Mouse (Mus musculus) cerebellum, adult (tissue): ENCODE data around the gene Sowaha.

Source experiments
- ATAC-seq: cut with Nextera tagmentation; 2 replicates; pipeline ENCODE4 v1.9.2; 2017; ENCODE audit warnings: mild to moderate bottlenecking, moderate library complexity, mixed read lengths; ENCODE audit not compliant: insufficient number of reproducible peaks, low FRiP score, low TSS enrichment

The Sowaha gene

DNA sequence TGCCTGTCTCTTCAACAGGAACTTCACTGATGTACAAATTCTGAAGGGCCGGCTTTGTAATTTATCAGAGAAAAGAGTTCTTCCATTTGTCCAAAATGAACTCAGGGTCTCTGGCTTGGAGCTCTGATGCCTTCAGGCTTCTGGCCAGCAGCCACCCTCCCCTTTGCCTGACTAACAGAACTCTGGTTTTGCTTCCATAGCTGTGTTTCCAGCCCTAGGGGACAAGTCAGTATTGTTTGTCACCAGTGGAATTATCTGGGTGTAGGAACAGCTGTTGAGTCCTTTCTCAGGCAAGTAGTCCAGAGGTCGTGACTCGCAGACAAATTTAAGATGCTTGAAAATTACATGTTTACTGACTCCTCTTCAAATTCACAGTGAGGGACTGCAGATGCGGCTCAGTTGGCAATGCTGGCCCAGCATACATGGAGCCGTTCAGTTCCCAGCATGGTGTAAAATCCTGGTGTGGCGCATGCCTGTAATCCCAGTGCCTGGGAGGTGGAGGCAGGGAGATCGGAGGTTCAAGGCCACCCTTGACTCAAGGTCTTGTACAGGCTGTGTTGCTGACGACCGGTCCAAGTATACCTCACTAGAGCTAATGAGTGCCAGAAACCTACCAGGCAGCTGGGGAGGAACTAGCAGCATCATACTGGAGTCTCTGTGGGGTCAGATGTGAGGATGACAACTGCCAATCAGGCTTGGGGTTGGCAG lies 27.2 kb upstream of the Sowaha start:
- ATAC-seq = no peak

GRCm38 (mm10) chr11:53505026-53505663 lies 25.1 kb upstream of the Sowaha start:
- ATAC-seq = peak; percentile 85

DNA sequence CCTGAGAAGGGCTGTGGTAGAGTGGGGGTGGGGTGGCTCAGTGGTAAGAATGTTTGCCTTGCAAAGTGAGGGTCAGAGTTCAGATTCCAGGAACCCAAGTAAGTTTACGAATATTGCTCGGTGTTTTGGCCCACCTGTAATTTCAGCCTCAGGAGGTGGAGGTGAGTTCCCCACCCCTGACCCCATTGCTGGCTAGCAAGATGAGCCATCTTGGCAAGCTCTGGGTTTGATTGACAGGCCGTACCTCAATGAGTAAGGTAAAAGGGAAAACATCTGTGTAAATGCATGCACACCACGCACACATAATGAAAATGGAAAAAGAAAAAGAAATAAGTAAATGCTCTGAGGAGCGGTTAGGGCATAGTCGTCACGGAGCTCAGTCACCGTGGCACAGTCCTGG lies 24.3 kb upstream of the Sowaha start:
- no peak for ATAC-seq

DNA sequence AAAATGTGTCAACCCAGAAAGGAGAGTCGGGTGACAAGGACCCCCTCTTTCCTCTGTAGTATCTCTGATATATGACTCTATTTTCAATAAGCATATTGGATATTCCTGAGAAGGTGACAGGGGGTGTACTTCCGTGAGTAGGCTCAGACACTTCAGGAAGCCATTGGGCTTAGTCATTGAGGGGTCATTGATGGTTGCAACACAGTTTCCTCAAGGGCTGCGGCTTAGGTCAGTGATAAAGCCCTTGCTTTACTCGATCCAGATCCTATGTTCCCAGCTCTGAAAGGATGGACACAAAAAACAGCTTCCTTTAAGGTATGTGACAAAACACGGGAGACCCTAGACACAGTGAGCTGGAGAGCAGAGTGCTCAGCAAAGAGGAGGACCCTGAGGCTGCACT lies 23.7 kb upstream of the Sowaha start:
- no peak for ATAC-seq

DNA sequence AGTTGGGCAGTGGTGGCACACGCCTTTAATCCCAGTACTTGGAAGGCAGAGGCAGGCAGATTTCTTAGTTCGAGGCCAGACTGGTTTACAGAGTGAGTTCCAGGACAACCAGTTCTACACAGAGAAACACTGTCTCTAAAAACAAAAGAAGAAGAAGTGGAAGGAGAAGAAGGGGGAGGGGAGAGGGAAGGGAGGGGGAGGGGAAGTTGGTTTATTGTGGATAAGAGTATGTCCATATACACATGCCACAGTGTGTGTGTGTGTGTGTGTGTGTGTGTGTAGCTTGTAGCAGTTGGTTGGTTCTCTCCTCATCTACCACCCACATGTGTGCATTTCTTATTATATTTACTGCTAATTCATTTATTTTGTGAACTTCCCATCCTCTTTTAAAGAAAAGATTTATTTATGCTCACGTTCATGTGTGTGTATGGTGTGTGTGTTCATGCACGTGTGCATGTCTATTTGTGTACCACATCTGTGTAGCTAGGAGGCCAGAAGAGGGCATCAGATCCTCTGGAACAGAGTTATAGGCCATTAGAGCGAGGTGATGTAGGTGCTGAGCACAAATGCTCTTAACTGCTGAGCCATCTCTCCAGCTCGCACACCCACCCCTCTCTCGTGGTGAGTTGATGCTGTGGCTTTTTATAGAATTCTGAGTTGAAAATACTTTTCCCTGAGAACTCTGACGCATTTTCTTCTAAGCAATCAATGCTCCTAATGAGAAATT lies 22.1 kb upstream of the Sowaha start:
- no peak for ATAC-seq

GRCm38 (mm10) chr11:53500569-53500968 lies 20.5 kb upstream of the Sowaha start:
- ATAC-seq = no peak

DNA sequence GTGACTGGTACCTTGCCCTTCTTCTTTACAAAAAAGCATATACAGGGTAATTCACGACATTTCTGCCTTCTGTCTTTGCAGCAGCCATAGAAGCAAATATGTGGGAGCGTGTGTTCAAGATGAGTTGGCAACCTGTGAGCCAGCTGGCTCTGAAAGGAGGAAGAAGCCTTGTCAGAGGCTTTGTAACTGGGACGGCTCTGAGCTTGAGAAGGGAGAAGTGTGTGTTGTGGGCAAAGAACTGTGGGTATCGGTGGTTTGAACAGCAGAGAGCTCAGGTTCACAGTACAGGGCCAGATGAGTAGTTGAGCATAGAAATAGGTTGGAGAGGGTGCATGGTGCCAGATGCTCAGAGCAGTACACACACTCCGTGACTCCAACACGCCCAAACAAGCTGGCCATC lies 16.9 kb upstream of the Sowaha start:
- ATAC-seq = no peak

DNA sequence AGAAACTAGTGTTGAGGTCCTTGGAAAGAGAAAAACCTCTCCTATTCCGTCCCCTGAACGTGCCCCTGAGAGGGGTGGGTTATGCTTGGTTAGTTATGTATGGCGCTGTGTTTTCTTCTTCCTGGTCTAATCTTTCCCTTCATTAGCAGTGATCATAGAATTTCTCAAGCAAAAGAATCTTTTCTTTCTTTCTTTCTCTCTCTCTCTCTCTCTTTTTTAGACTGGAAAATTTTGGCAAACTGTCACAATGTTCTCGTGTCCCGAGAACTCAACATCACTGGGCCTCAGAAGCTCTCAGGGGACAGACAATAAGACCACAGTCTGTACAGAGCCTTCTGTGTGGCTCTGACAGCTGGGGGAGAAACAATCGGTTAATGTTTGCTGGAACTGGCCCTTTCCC lies 15.3 kb upstream of the Sowaha start:
- ATAC-seq = no peak

DNA sequence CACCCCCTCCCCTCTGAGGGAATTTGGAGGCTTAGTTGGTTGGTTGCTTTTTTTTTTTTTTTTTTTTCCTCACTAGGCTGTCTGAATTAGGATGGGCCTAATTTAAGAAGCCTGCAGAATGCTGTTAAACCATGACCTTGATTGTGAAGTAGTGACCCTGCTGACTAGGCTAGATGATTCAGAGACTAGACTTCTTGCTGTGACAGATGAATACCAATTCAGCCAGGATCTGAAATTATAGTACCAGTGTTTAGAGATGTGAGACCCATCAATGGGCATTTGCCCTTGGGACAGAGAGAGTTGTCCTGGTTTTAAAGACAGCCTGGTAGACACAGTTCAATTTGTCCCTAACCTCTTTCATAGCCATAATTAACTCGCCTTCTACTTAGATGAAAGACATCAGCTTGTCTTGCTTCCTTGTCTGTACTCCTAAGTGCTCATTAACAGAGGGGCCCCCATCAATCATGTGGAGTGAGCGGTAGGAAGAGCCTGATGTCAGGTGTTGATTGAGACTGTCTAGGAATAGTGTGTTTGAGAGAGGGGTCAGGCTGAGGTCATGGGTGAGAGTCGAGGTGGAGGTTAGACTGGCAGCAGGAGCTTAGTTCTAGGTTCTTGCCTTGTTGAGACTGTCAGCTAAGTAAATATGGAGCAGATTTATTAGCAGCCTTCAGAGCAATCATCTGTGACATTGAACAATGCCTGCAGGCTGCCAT lies 13.3 kb upstream of the Sowaha start:
- ATAC-seq = no peak

GRCm38 (mm10) chr11:53491954-53492401 lies 11.9 kb upstream of the Sowaha start:
- no peak for ATAC-seq

DNA sequence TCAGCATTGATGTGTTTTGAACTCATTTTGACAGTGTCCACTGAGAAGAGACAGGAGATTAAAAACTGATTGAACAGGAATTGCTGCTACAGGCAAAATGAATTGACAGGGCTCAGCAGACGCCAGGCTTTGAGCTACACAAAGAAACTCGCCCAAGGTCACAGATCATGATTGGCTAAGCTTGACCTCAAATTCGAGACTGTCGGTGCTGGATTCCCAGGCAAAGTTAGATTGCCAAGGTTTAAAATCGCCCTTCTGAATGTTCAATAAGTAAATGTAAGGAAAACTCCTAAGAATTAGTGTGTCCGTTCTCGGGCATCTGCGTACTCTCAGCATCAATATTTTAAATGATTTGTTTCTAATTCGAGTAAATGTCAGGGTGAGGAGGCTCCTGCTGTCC lies 9.3 kb upstream of the Sowaha start:
- ATAC-seq = no peak

GRCm38 (mm10) chr11:53489007-53489406 lies 8.9 kb upstream of the Sowaha start:
- ATAC-seq = no peak

DNA sequence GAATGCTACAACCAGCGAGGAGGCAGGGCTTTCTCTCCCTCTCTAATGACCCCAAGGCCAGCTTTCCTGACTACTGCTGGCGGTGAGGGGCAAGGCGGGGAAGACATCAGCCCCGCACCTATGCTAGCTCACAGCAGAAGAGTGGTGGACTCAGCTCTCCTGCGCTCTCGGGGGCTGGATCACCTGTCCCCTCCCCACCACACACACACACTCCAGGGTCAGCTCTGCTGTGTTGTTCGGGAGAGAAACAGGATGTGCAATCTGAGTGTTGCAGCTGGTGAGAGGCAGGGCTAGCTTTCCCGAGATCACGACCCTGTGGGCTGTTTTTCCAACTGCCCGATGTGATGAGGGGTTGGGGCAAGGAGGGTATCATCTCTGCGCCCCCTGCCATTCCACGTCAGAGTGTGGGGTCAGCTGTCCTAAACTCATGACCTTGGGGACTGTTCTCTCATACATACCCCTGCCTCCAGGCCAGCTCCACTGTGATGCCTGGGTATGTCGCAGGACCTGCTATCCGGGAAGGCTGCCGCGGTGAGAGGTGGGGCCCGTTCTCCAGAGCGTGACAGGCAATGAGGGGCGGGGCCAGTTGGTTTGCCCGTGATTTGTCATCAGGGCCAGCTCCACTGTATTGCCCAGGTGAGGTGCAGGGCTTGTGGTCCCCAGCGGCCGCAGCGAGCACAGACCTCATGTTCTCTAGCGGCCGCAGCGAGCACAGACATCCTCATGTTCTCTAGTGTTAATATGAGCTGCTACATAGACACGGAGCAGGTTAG lies 6.9 kb upstream of the Sowaha start:
- peak; percentile 80 for ATAC-seq

DNA sequence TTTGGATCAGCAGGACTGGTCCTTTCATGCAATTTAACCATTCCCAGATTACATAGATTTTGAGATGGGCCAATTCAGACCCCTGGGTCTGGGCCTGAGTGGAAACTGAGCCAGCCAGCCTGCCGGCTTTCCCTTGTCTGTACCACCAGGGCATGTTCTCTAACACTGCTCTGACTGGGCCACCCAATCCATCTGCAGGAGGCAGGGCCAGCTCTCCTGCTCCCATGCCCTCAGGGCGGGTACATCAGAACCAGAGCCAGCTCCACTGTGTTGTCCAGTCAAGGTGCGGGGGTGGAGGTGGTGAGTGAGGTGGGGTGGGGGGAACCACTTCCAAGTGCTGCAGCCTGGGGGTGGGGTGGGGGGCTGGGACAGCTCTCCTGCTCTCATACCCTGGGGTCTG lies 6.3 kb upstream of the Sowaha start:
- no peak for ATAC-seq

- no peak for ATAC-seq
Observed at GRCm38 (mm10) chr11:53485719-53486118, 5.6 kb upstream of the Sowaha start.

DNA sequence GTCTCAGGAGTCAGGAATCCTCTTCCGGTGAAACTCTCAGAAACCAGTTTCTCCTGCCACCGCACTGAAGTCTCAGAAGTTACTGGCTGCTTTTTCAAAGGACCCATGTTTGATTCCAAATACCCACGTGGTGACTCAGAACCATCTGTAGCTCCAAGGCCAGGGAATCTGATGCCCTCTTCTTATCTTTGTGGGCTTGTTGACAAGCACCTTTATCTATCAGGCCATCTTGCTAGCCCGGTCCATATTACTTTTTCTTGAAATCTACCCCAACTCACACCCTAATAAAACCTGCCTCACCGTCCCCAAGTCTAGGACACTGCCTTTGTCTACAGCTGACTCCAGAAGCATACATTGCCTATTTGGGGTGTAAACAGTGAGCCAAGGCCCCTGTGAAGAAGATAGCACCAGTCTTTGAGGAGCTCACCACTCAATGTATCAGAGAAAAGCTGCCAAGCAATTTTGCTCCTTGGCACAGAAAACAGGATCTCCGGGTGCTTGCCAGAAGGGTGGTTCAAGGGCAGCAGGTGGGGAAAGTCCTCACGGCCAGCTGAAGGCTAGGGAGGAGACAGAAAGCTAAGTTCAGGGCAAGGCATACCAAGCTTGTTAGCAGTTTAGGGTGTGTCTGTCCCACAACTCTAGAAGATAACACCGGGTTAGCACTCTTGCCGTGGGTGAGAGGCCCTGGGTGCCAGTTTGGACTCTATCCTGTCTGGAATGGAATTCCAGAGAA lies 3.3 kb upstream of the Sowaha start:
- no peak for ATAC-seq

DNA sequence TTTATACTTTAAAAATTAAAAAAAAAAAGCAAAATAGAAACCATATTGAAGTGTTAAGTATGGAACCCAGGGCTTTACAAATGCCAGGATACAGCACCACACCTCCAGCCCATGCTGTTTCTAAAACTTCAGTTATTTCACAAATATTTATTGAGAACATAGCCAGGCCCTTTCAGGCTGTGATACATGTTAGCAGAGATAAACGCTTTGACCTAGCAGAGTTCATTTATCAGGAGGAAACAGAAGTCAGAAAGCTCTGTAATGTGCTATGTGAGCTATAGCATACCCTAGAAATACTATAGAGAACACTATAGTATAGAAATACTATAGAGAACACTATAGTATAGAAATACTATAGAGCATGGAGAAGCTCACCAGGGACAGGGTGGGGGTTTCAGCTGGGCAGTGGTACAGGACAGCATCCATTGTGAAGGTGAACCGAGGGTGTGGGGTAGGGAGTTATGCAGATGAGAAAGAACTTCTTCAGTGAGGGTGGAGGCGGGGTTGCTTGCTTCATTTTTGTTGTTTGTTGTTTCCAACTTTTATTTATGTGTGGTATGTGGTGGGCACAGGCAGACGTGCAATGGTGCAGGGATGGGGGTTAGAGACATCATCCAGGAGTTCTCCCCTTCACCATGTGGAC lies 1.1 kb upstream of the Sowaha start:
- ATAC-seq = no peak

DNA sequence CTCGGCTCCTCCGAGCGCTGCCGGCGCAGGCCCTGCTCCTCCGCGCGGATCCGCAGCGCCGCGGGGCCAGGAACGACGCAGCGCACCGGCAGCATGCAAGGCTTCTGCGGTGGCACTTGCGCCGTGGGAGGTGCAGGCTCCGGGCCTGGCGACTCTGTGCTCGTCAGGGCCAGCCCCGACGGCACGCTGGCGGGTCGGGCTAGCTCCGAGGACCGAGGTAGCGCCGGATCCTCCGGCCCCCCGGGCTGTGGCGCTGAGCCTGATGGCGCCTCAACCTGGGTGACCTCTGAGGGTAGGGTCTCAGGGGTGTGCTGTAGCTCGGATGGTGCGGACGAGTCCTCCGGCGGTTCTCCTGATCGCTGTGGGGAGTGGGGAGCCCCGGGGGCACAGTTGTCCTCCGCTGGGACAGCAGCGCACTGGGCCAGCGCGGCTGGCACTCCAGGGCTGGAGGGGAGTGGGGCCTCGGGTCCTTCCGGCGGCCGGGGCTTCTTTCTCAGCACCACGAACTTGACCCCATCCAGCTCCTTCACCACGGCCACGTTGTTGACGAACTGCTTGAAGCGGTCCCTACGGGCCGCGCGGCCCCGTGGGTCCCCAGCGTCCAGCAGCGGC lies 797 bp downstream of the Sowaha start:
- peak; percentile 38; the same call in 1 of the 2 replicates for ATAC-seq
